Mouse (Mus musculus) ES-E14 (cell line): ENCODE data around the gene Klhl41.

ENCODE experiments used
- CHD2 ChIP-seq: IDR thresholded peaks from 2 replicates; pipeline ENCODE4 v1.6.1; 2014; ENCODE audit warnings: mild to moderate bottlenecking, low read depth, low read length, inconsistent platforms
- HCFC1 ChIP-seq: IDR thresholded peaks from 2 replicates; pipeline ENCODE4 v1.6.1; 2012; ENCODE audit warnings: low read length, inconsistent platforms, borderline replicate concordance; ENCODE audit not compliant: insufficient read depth
- MAFK ChIP-seq: IDR thresholded peaks from 2 replicates; pipeline ENCODE4 v1.6.1; 2014; ENCODE audit warnings: mild to moderate bottlenecking, low read depth, low read length, inconsistent platforms; ENCODE audit not compliant: insufficient read depth
- ZC3H11A ChIP-seq: IDR thresholded peaks from 2 replicates; pipeline ENCODE4 v1.6.1; 2012; ENCODE audit warnings: low read depth, mild to moderate bottlenecking, inconsistent platforms, low read length, borderline replicate concordance
- ZNF384 ChIP-seq: IDR thresholded peaks from 2 replicates; pipeline ENCODE4 v1.6.1; 2012; ENCODE audit warnings: low read depth, low read length, inconsistent platforms

- no peak for TF ChIP-seq HCFC1
- no peak for TF ChIP-seq ZC3H11A
- no peak for TF ChIP-seq ZNF384
- no peak for TF ChIP-seq CHD2
- no peak for TF ChIP-seq MAFK
Observed at GRCm38 (mm10) chr2:69723519-69723825, 53.6 kb downstream of the Klhl41 start.
